Mouse (Mus musculus) naive thymus-derived CD4-positive, alpha-beta T cell, adult 5 months (primary cell): Measurements from ENCODE around the gene Ercc2. TPM values are rescaled to one million over a fixed set of nuclear protein-coding genes. Genes with fewer than 3 reads are reported as not detected.

Source experiments
- polyA plus RNA-seq: library from polyadenylated mRNA; unstranded; fragments of 100-300 nt; shearing (Covaris generic); gene quantifications from one replicate; pipeline ENCODE4 v1.2.1, GENCODE M21; 2017

The Ercc2 gene
- 9.8 TPM for polyA plus RNA-seq

DNA sequence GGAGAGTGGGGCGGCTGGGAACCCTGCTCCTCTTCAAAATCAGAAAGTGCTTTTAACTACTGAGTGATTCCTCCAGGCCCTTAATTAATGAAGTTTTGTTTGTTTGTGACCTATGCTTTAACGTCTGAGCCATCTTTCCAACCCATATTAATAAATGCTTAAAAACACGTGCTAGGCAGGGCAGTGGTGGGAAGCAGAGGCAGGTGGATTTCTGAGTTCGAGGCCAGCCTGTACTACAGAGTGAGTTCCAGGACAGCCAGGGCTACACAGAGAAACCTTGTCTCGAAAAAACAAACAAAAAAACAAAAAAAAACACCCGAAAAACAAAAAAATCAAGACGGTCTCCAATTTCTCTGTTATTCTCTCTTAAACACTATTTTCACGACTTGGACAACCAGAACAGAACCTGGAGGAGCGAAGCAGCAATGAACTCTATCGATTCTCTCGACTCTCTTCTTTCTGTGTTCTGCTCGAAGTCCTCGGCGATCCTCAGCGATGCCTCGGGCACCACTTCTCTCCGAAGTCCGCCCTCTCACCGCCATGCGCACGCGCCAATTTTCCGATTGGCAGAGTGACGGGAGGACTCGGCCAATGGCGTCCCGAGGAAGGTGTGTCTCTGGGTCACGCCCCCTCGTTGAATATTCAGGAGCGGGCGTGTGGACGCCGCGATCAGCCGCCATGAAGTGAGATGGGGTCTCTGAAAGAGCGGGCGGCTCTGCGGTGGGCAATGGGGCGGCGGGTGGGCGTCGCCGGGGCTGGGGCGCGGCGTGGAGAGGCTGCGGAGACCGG is at the start of gene Ercc2:
Ercc2 (plus strand) TSS at position 634 of the 789 bp plus-strand sequence.

DNA sequence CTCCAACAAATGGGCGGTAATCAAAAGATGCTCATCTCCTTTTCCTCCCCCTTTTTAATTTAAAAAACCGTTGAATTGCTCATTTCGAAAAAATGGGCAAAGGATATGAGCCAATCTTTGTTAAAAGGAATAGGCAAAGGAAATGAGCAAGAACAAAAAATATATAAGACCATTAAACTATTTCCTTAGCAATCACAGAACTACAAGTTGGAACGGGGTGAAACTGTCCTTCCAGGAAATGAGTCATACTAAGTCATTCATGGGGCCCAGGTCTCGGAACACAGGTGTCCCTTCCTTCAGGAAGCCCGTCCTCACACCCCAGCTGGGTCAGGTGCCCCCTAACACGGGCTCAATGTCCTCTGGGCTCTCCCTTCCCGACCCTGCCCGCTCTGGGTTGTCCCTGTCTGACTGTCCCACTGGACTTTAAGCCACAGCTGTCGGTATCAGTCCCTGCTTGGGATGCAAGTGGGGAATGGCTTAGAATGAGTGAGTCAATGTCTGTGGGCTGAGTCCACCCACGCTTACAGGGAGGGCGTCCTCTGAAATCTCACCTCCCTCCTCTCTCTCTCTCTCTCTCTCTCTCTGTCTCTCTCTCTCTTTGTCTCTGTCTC is 37.5 kb upstream of the Ercc2 start, which contains the start of gene Ercc1:
Ercc1 (plus strand) TSS at position 542 of the 611 bp plus-strand sequence.

GRCm38 (mm10) chr7:19359299-19359891 is 22.4 kb upstream of the Ercc2 start, which contains the start of the genes Cd3eap and Ppp1r13l:
Gene Cd3eap (minus strand): TSS chr7:19359483.
Gene Ppp1r13l (plus strand): TSS chr7:19359749.

DNA sequence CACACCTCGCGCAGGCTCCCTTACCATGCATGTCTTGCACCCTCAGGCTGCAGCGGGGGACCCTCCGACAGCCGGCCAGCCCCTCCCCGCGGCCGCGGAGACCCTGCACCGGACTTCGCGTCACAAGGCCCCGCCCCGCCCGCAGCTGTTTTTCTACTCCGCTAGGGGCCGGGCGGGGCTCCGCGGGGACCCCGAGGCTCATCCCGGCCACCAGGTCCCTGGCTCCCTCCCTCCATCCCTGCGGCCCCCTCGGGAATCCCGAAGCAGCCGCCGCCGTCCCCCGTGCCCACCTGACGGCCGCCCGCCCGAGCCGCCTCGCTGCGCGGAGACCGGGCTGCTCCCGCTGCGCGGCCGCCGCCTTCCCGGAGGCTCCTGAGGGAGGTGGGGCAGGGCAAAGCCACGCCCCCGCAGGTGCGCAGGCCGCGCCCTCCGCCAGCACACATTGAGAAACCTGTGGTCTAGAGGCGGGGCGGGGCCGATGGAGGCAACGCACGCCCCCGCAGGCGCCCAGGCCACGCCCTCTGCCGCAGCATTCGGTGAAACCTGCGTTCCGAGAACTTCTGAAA is 22.0 kb downstream of the Ercc2 start, which contains the start of gene Klc3:
Klc3 (minus strand) TSS at position 374 of the 566 bp plus-strand sequence.

GRCm38 (mm10) chr7:19404476-19404875 is 22.7 kb downstream of the Ercc2 start, which contains the start of gene Ckm:
Gene Ckm (plus strand): TSS chr7:19404776.

Other genes with a start within 250 kb of the Ercc2 start
- gene Qpctl, start 232.7 kb upstream of the Ercc2 start, polyA plus RNA-seq = 11.9 TPM
- gene Snrpd2, start 232.3 kb upstream of the Ercc2 start, polyA plus RNA-seq = 31.4 TPM
- not detected for gene Gipr, start 215.9 kb upstream of the Ercc2 start, polyA plus RNA-seq
- 14.0 TPM for gene Eml2, start 205.6 kb upstream of the Ercc2 start, polyA plus RNA-seq
- 0.16 TPM for gene Gpr4, start 169.5 kb upstream of the Ercc2 start, polyA plus RNA-seq
- 47.3 TPM for gene Opa3, start 153.7 kb upstream of the Ercc2 start, polyA plus RNA-seq
- 193 TPM for gene Vasp, start 110.2 kb upstream of the Ercc2 start, polyA plus RNA-seq
- gene Ppm1n, start 101.9 kb upstream of the Ercc2 start, polyA plus RNA-seq = not detected
- not detected for gene Rtn2, start 99.4 kb upstream of the Ercc2 start, polyA plus RNA-seq
- gene Fosb, start 72.0 kb upstream of the Ercc2 start, polyA plus RNA-seq = 7.9 TPM
- 67.3 TPM for gene Ercc1, start 37.2 kb upstream of the Ercc2 start, polyA plus RNA-seq
- gene Cd3eap, start 22.5 kb upstream of the Ercc2 start, polyA plus RNA-seq = 9.8 TPM
- 0.25 TPM for gene Ppp1r13l, start 22.3 kb upstream of the Ercc2 start, polyA plus RNA-seq
- 11.8 TPM for gene Klc3, start 22.1 kb downstream of the Ercc2 start, polyA plus RNA-seq
- gene Ckm, start 22.8 kb downstream of the Ercc2 start, polyA plus RNA-seq = not detected
- gene Mark4, start 76.8 kb downstream of the Ercc2 start, polyA plus RNA-seq = 8.7 TPM
- gene Exoc3l2, start 81.3 kb downstream of the Ercc2 start, polyA plus RNA-seq = not detected
- gene Bloc1s3, start 126.4 kb downstream of the Ercc2 start, polyA plus RNA-seq = 3.8 TPM
- 58.6 TPM for gene Trappc6a, start 126.4 kb downstream of the Ercc2 start, polyA plus RNA-seq
- gene Nkpd1, start 135.8 kb downstream of the Ercc2 start, polyA plus RNA-seq = not detected
- 26.1 TPM for gene Ppp1r37, start 181.1 kb downstream of the Ercc2 start, polyA plus RNA-seq
- gene Zfp296, start 195.3 kb downstream of the Ercc2 start, polyA plus RNA-seq = not detected
- 80.0 TPM for gene Gemin7, start 195.6 kb downstream of the Ercc2 start, polyA plus RNA-seq
- 71.6 TPM for gene Clasrp, start 222.5 kb downstream of the Ercc2 start, polyA plus RNA-seq
- gene Relb, start 247.4 kb downstream of the Ercc2 start, polyA plus RNA-seq = 102 TPM